Mouse (Mus musculus) thymus, postnatal 0 days (tissue): Measurements from ENCODE around the gene Ehbp1. TPM values are rescaled to one million over a fixed set of nuclear protein-coding genes. Genes with fewer than 3 reads are reported as not detected.

Experiments
- DNase-seq: peaks from one replicate; pipeline ENCODE4 v3.0.0-alpha.2; 2015; ENCODE audit warnings: low spot score
- polyA plus RNA-seq: library from polyadenylated mRNA; unstranded; fragments of >200 nt; fragmentation: Nextera tagmentation; extraction: Ambion mirVana; gene quantifications from 2 replicates; pipeline ENCODE4 v1.2.1, GENCODE M21; 2015

Ehbp1 gene
- polyA plus RNA-seq, 1 experiment from 2014 or later: 1.8 TPM

DNA sequence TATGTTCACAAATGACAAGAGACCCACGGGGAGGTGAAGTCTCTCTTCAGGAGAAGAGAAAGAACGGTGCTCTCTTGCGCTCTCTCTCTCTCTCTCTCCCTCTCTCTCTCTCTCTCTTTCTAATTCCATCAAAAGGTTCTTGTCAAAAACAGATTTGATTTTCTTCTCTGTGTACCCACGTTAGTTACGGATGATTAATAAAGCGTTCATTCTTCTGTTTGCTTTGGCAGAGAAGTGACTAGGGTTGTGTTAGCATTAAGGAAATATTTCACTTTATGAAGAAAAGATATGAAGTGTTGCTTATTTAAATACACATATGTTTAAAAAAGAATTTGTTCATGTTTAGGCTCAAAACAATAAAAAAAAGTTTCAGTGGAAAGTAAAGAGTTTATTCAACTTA lies 143.7 kb downstream of the Ehbp1 start:
- no peak for DNase-seq

DNA sequence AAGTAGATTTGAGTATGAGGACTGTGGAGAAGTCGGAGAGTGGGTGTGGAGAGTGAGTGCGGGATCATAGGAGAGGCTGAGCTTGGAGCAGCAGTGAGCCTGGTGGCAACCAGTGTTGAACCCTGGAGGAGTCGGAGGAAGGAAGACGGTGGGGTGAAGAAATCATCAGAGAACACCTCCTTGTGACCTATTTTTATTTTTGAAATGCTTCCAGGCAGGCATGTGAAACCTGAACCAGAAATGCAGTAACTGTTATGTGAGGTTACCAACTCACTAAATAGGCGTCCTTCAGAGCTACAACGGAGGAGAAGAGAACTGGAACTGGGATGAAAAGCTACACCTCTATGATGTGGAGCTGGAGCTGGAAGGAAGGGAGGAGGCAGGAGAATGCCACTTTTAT lies 144.2 kb downstream of the Ehbp1 start:
- DNase-seq: no peak

DNA sequence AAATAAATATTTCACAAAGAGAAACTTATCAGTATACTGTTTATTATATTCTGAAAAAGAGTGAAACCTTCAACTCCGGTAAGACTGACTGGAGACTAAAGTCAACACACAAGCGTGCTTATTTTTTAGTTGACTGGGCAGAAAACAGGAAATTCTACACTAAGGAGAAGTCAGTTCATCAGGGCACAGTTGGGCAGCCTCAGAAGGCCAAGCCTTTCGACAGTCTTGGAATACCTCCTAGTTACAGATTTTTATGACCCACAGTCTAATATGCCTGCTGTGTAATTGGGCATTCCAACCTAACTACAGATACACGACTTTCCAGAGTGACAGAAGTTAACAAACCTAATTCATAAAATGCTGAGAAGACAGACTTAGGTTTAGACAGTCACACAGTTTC lies 145.3 kb downstream of the Ehbp1 start:
- no peak for DNase-seq

GRCm38 (mm10) chr11:22194607-22195006 lies 147.5 kb downstream of the Ehbp1 start:
- no peak for DNase-seq

- no peak for DNase-seq
These were observed 151.5 kb downstream of the Ehbp1 start for GRCm38 (mm10) chr11:22190576-22190975.

GRCm38 (mm10) chr11:22189970-22190369 lies 152.1 kb downstream of the Ehbp1 start:
- DNase-seq: no peak

GRCm38 (mm10) chr11:22181530-22182501 lies 160.3 kb downstream of the Ehbp1 start:
- no peak for DNase-seq

DNA sequence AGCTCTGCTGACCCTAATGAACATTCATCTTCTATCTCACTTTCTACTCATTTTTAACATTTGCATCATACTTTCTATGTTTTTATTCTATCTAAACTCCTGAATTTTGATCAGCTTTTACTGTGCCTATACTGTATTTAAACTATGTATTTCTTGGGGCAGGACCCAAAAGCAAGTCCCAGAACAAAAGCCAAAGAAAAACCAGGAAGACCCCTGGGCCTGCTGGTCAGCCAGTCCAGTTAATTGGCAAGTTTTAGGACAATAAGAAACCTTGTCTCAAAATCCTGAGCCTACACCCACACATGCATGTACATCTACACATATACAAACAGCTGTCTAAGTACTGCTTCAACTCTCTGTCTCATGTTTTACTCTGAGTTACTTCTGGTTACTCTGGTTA lies 161.9 kb downstream of the Ehbp1 start:
- DNase-seq: no peak

DNA sequence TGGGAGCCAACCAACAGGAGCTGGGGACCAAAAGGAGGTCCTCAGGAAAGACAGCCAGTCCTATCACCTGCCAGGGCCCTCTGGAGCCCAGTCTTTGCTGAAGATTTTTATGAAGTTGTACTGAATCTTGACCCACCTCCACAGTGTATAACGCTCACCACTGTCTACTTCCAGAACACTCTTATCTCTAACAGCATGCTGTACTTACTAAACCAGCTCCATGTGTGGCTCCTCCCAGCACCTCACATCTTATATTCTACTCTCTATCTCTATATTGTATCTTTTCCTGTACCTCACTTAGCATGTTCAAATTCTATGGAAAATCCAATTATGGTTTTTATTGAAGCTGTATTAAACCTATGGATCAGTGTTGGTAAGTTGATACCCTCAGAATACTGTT lies 163.5 kb downstream of the Ehbp1 start:
- DNase-seq: no peak

GRCm38 (mm10) chr11:22174311-22174710 lies 167.8 kb downstream of the Ehbp1 start:
- no peak for DNase-seq

GRCm38 (mm10) chr11:22170962-22171638 lies 171.0 kb downstream of the Ehbp1 start:
- no peak for DNase-seq

DNA sequence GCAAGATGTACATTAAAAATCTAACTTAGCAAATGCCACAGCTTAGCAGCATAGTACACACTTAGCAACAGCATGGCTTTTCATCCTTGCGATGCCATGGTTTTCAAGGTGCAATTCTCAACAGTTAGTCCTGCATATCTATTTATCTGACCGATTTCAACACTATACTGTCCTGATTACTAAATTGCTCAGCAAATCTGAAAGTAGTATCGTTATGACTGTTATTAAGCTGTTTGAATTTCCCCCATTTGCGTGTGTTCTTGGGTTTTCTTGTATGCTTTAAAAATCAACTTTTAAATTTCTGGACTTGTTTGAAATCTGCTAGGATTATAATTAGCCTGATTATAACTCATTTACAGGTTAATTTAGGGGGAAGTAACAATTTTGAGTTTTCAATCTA lies 184.2 kb downstream of the Ehbp1 start:
- DNase-seq: no peak

GRCm38 (mm10) chr11:22156182-22156581 lies 185.9 kb downstream of the Ehbp1 start:
- DNase-seq: no peak

- DNase-seq: no peak
These were observed 186.6 kb downstream of the Ehbp1 start for GRCm38 (mm10) chr11:22155366-22156095.

- DNase-seq: no peak
These were observed 187.4 kb downstream of the Ehbp1 start for GRCm38 (mm10) chr11:22154501-22155294.

- no peak for DNase-seq
These were observed 201.4 kb downstream of the Ehbp1 start for GRCm38 (mm10) chr11:22140737-22141136.

DNA sequence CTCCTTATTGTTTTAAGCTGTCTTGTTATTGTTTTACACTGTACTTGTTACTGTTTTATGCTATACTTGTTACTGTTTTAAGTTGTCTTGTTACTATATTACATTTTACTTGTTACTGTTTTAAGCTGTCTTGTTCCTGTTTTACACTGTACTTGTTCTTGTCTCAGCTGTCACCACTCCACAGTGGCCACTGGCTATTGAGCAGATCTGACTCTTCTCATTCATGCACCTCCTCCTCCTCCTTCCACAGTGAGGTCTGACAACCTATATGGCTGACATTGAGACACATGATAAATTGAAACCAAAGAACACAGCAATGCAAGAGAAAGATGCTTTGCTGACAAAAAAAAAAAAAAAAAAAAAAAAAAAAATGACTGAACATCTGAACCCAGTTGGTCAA lies 203.6 kb downstream of the Ehbp1 start:
- DNase-seq: no peak

DNA sequence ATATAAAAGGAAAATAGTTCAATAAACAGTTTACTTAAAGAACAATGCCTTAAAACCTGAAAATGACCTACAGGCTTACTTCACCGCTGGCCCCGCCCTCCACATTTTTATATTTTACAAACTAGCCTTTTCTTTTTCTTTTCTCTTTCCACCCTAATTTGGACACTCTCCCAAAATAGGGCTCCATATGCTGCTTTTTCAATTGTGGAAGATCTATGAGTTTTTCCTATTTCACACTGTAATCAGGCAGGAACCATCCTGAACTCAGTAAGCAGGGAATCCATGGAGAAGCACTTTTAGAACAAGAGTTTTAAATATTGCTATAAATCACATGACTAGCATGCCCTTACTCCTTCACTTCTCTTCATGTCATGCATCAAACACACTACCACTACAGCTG lies 216.9 kb downstream of the Ehbp1 start:
- DNase-seq: no peak

DNA sequence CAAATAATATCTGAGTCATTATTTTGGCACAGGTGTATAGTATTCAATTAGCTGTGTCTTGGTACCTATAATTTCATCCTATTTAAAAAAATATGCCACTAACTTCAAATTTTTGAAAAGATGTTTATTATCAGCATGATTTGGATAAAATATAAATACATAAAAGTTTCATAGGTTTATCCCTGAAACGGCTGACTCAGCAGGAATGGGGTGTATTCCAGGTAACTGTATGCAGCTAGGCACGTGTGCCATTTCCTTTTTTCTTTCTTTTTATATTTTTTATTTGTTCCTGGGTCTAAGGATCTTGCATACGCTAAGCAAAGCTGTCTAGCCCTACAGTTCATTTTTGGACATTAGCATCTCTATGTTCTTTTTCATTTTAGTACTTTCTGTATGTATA lies 223.2 kb downstream of the Ehbp1 start:
- DNase-seq: no peak

DNA sequence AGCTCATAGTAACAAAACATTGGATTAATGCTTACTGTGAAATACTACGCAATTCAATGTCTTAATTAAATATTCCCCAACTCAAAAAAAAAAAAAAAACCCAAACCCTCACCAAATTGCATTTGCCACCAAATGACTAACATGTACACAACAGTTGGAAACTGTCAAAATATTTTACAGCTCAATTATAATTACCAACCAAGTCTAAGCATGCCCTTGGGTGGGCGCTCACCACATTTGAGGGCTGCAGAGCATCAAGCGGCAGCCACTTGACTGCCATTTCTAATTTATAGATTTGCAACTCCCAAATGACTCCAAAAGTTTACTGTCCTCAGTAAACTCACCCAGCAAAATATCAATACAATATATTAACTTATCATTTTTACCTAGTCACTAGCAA lies 229.9 kb downstream of the Ehbp1 start:
- DNase-seq: no peak

- no peak for DNase-seq
These were observed 252.7 kb downstream of the Ehbp1 start for GRCm38 (mm10) chr11:22089346-22089745.
